ENCODE assay signal across 15 mouse cellular contexts in the genomic region with DNA sequence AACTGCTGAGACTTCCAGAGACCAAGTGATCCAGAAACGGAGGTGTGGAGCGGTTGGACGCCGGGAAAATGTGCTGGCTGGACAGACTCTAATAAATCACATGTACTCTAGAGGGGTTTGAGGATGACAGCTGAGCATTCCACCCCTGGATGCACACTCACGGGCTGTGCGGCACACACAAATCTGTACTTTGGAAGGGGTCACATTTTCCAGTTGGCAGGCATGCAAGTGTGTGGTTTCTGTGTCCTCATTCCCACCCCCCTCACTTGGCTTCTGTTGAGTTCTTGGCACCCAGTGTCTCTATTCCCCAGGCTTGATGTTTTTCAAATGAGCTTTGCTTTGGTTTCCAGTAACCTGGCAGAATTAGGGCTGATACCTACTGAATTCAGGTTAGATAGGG. TPM values are rescaled to one million over a fixed set of nuclear protein-coding genes. Genes with fewer than 3 reads are reported as not detected.
A peak's percentile ranks its signal among the peaks of the same experiment; 100 is the strongest.
DNase-seq lines count a peak whose midpoint lies in the region; ATAC-seq and TF ChIP-seq lines count a peak whose summit lies in the region.
"Had no signal": no experiment of that assay in that cellular context is flagged by ENCODE, and none has a peak within 500 bp of the region (broad histone marks: within the 10 kb centered on the region; RNA-seq: fewer than 3 reads in every experiment).

No protein-coding gene starts in this region.

- peak; percentile 42 for DNase-seq in forebrain, postnatal 0 days
- DNase-seq in layer of hippocampus, adult 9-11 months = peak; percentile 28
- DNase-seq in layer of hippocampus, adult 8-10 months (ENCODE audit: low spot score in 2 of 2) = no peak
- peak; percentile 54 to 63 for DNase-seq in cerebellum, adult 2 months
- peak; percentile 38 for DNase-seq in kidney, postnatal 14 days
- DNase-seq in thymus, postnatal 10 days (ENCODE audit: low spot score in 2 of 2) = no peak
- DNase-seq: midbrain, embryonic 14.5 days had no signal

- H3K4me2 ChIP-seq in forebrain, postnatal 0 days (ENCODE audit: low read depth) = no peak overlapping the region
- H3K4me2 ChIP-seq in forebrain, embryonic 16.5 days (ENCODE audit: low read length) = no peak overlapping the region
- H3K4me2 ChIP-seq: embryonic facial prominence, embryonic 15.5 days; heart, embryonic 12.5 days; lung, embryonic 15.5 days had no signal

- ATAC-seq in forebrain, postnatal 0 days = no peak
- no peak for ATAC-seq in forebrain, embryonic 16.5 days
- no peak for ATAC-seq in megakaryocyte, adult 5-6 weeks (ENCODE audit: poor library complexity, severe bottlenecking)
- ATAC-seq: activated CD4-positive, CD25-positive, alpha-beta regulatory T cell, adult 4 months; intestine, embryonic 16.5 days had no signal

- peaks cover 56% of the 10 kb centered on the region for H3K36me3 ChIP-seq in forebrain, postnatal 0 days (ENCODE audit: insufficient read depth)
- peaks cover 13% of the 10 kb centered on the region for H3K36me3 ChIP-seq in forebrain, embryonic 16.5 days (ENCODE audit: control insufficient read depth, insufficient read depth)

- no peak overlapping the region for H3K9ac ChIP-seq in forebrain, postnatal 0 days
- no peak overlapping the region for H3K9ac ChIP-seq in forebrain, embryonic 16.5 days (replicated peaks; ENCODE audit: low read depth, low read length)
- H3K9ac ChIP-seq: embryonic facial prominence, embryonic 15.5 days; heart, embryonic 12.5 days; lung, embryonic 15.5 days had no signal

- no peaks in the 10 kb centered on the region for H3K4me1 ChIP-seq in forebrain, postnatal 0 days (ENCODE audit: insufficient read depth)
- 0 out of 2 replicates have a peak, but pooled peaks cover 5% of the 10 kb centered on the region for H3K4me1 ChIP-seq in forebrain, embryonic 16.5 days (replicated peaks; ENCODE audit: control insufficient read depth, insufficient read depth, low read length)
- H3K4me1 ChIP-seq in cerebellum, adult 2 months (ENCODE audit: control insufficient read depth, insufficient read depth, low read length) = peaks cover 36% of the 10 kb centered on the region
- H3K4me1 ChIP-seq: embryonic facial prominence, embryonic 15.5 days; lung, embryonic 15.5 days had no signal

- H3K4me3 ChIP-seq in forebrain, postnatal 0 days (ENCODE audit: low read depth, low read length) = no peak overlapping the region
- no peak overlapping the region for H3K4me3 ChIP-seq in forebrain, embryonic 16.5 days (replicated peaks; ENCODE audit: low read length)
- no peak overlapping the region for H3K4me3 ChIP-seq in cerebellum, adult 2 months (replicated peaks; ENCODE audit: insufficient read depth, low read depth, low read length)
- H3K4me3 ChIP-seq: embryonic facial prominence, embryonic 15.5 days; heart, embryonic 12.5 days; lung, embryonic 15.5 days had no signal

- no peak for TF ChIP-seq POLR2A in cerebellum, adult 2 months (IDR thresholded peaks at IDR 0.05; ENCODE audit: borderline replicate concordance, insufficient read depth, low read length)

- no peak overlapping the region for H3K27ac ChIP-seq in forebrain, postnatal 0 days (ENCODE audit: low read depth, low read length)
- no peak overlapping the region for H3K27ac ChIP-seq in forebrain, embryonic 16.5 days (ENCODE audit: low read length)
- peak overlapping the region; percentile 74 for H3K27ac ChIP-seq in cerebellum, adult 2 months (ENCODE audit: insufficient read depth, low read length)
- H3K27ac ChIP-seq: embryonic facial prominence, embryonic 15.5 days; lung, embryonic 15.5 days had no signal

- TF ChIP-seq CTCF in forebrain, postnatal 0 days (IDR thresholded peaks at IDR 0.05; ENCODE audit: low read depth) = no peak
- TF ChIP-seq CTCF in cerebellum, adult 2 months (IDR thresholded peaks at IDR 0.05; ENCODE audit: borderline replicate concordance, insufficient read depth, low read depth, low read length) = no peak

- H3K27me3 ChIP-seq in forebrain, postnatal 0 days (ENCODE audit: insufficient read depth, low read length) = no peaks in the 10 kb centered on the region
- H3K27me3 ChIP-seq in forebrain, embryonic 16.5 days (replicated peaks; ENCODE audit: control insufficient read depth, insufficient read depth, low read length) = no peaks in the 10 kb centered on the region
- H3K27me3 ChIP-seq in cerebellum, adult 2 months (ENCODE audit: control insufficient read depth, insufficient read depth, low read length) = no peaks in the 10 kb centered on the region
- H3K27me3 ChIP-seq: embryonic facial prominence, embryonic 15.5 days; heart, embryonic 12.5 days; lung, embryonic 15.5 days had no signal

- no peaks in the 10 kb centered on the region for H3K9me3 ChIP-seq in forebrain, postnatal 0 days (ENCODE audit: low read length)
- H3K9me3 ChIP-seq in forebrain, embryonic 16.5 days (ENCODE audit: control insufficient read depth, low read length) = no peaks in the 10 kb centered on the region
- H3K9me3 ChIP-seq: embryonic facial prominence, embryonic 15.5 days; G1E; heart, embryonic 12.5 days; lung, embryonic 15.5 days had no signal

- 69% methylated on average over 6 of the region's 6 CpGs for WGBS in forebrain, postnatal 0 days
- WGBS in forebrain, embryonic 16.5 days = 81% methylated on average over 6 of the region's 6 CpGs
- 12% methylated on average over 6 of the region's 6 CpGs for WGBS in cerebellum, adult 2 months

RNA-seq across cellular contexts. Expression of gene Ikbke, which starts 20.4 kb away (rescaled TPM):
- total RNA-seq in forebrain, postnatal 0 days (2014; rRNA removed) = 1.9 and 2.6 TPM in 2 replicates
- 0.65 and 0.73 TPM in 2 replicates for polyA plus RNA-seq in forebrain, postnatal 0 days (2015; fragmentation: Nextera tagmentation; extraction: Ambion mirVana)
- 0.40 and 0.91 TPM in 2 replicates for polyA plus RNA-seq in forebrain, embryonic 16.5 days (2015; fragmentation: Nextera tagmentation; extraction: Ambion mirVana)
- 1 to 10 TPM; 1.8 to 4.9 (median 3.4) TPM for total RNA-seq in layer of hippocampus, adult 8-10 months (2022)
- polyA plus RNA-seq in cerebellum, adult 2 months (2012; rRNA removed) = 1.5 and 1.8 TPM in 2 replicates
- 18.6 and 28.4 TPM in 2 replicates for total RNA-seq in megakaryocyte, adult 5-6 weeks (2015)
- total RNA-seq in megakaryocyte, adult 5-6 weeks (2017) = 24.1 and 24.9 TPM in 2 replicates

RNA-seq across cellular contexts. Expression of gene Rassf5, which starts 54.7 kb away (rescaled TPM):
- total RNA-seq in forebrain, postnatal 0 days (2014; rRNA removed) = 2.2 and 6.7 TPM in 2 replicates
- polyA plus RNA-seq in forebrain, postnatal 0 days (2015; fragmentation: Nextera tagmentation; extraction: Ambion mirVana) = 1.6 and 2.7 TPM in 2 replicates
- polyA plus RNA-seq in forebrain, embryonic 16.5 days (2015; fragmentation: Nextera tagmentation; extraction: Ambion mirVana) = 1.9 and 2.5 TPM in 2 replicates
- 10 to 100 TPM; 17.6 to 21.5 (median 18.6) TPM for total RNA-seq in layer of hippocampus, adult 8-10 months (2022)
- 18.3 and 20.9 TPM in 2 replicates for polyA plus RNA-seq in cerebellum, adult 2 months (2012; rRNA removed)
- 81.7 and 97.9 TPM in 2 replicates for total RNA-seq in megakaryocyte, adult 5-6 weeks (2015)
- 99.6 and 110 TPM in 2 replicates for total RNA-seq in megakaryocyte, adult 5-6 weeks (2017)

Comparison
In these comparisons a context has a peak if more than half of its experiments do, and no peak if none do; other contexts are left out.
1. DNase-seq: peak in forebrain, postnatal 0 days (single experiment), layer of hippocampus, adult 9-11 months (single experiment), cerebellum, adult 2 months (2 of 2) and kidney, postnatal 14 days (single experiment); none in layer of hippocampus, adult 8-10 months (0 of 2) and thymus, postnatal 10 days (0 of 2).